Mouse (Mus musculus) thymus, postnatal 0 days (tissue): ENCODE measurements around the gene Gm11733. TPM values are rescaled to one million over a fixed set of nuclear protein-coding genes. Genes with fewer than 3 reads are reported as not detected.
A peak's percentile ranks its signal among the peaks of the same experiment; 100 is the strongest.

Experiments used
- DNase-seq: peaks from one replicate; pipeline ENCODE4 v3.0.0-alpha.2; 2015; ENCODE audit warnings: low spot score
- polyA plus RNA-seq: library from polyadenylated mRNA; unstranded; fragments of >200 nt; fragmentation: Nextera tagmentation; extraction: Ambion mirVana; gene quantifications from 2 replicates; pipeline ENCODE4 v1.2.1, GENCODE M21; 2015

Gene Gm11733
- polyA plus RNA-seq, 1 experiment from 2014 or later, result not detected

GRCm38 (mm10) chr11:117478271-117479006 lies 5.7 kb upstream of the Gm11733 start:
- DNase-seq, result no peak

GRCm38 (mm10) chr11:117479007-117479719 lies 5.0 kb upstream of the Gm11733 start:
- no peak for DNase-seq

GRCm38 (mm10) chr11:117479746-117480145 lies 4.4 kb upstream of the Gm11733 start:
- DNase-seq, result no peak

- DNase-seq, result no peak
Observed at GRCm38 (mm10) chr11:117482300-117482676, 1.9 kb upstream of the Gm11733 start.

- DNase-seq, result peak; percentile 9
Observed at GRCm38 (mm10) chr11:117482677-117483511, 1.3 kb upstream of the Gm11733 start.

GRCm38 (mm10) chr11:117491408-117492208 lies 7.4 kb downstream of the Gm11733 start:
- no peak for DNase-seq

GRCm38 (mm10) chr11:117492209-117492505 lies 8.0 kb downstream of the Gm11733 start:
- DNase-seq, result no peak

GRCm38 (mm10) chr11:117496812-117497211 lies 12.6 kb downstream of the Gm11733 start:
- no peak for DNase-seq

GRCm38 (mm10) chr11:117497256-117498136 lies 13.3 kb downstream of the Gm11733 start:
- no peak for DNase-seq

GRCm38 (mm10) chr11:117498137-117498511 lies 14.0 kb downstream of the Gm11733 start:
- no peak for DNase-seq

- DNase-seq, result no peak
Observed at GRCm38 (mm10) chr11:117508972-117509371, 24.8 kb downstream of the Gm11733 start.

- DNase-seq, result no peak
Observed at GRCm38 (mm10) chr11:117515718-117516421, 31.7 kb downstream of the Gm11733 start.

GRCm38 (mm10) chr11:117516422-117516796 lies 32.2 kb downstream of the Gm11733 start:
- no peak for DNase-seq

- DNase-seq, result no peak
Observed at GRCm38 (mm10) chr11:117521906-117522780, 38.0 kb downstream of the Gm11733 start.

GRCm38 (mm10) chr11:117522879-117523519 lies 38.8 kb downstream of the Gm11733 start:
- no peak for DNase-seq

GRCm38 (mm10) chr11:117525606-117526349 lies 41.6 kb downstream of the Gm11733 start:
- peak; percentile 3 for DNase-seq

GRCm38 (mm10) chr11:117532374-117532773 lies 48.2 kb downstream of the Gm11733 start:
- DNase-seq, result no peak
